Mouse (Mus musculus): ENCODE measurements around the gene C87436. TPM values are rescaled to one million over a fixed set of nuclear protein-coding genes. Genes with fewer than 3 reads are reported as not detected.
"Not testable (repeated sequence)": the region's sequence is repeated elsewhere in the genome, so short reads cannot be mapped to it uniquely, and the experiment has no call there.

C87436 gene
- total RNA-seq, 4 experiments from 2014 or later = 6.1 to 9.2 (median 7.7) TPM

- no peak for DNase-seq (ENCODE audit: low spot score in 2 of 2)
Observed at GRCm38 (mm10) chr6:86481871-86482270, 43.7 kb downstream of the C87436 start.

- DNase-seq (ENCODE audit: low spot score in 2 of 2) = no peak
Observed at GRCm38 (mm10) chr6:86485943-86486640, 47.9 kb downstream of the C87436 start.

GRCm38 (mm10) chr6:86487358-86488148, 49.4 kb downstream of the C87436 start:
- peak; percentile 73 to 77 for DNase-seq (ENCODE audit: low spot score in 2 of 2)

- DNase-seq (ENCODE audit: low spot score in 2 of 2) = peak; percentile 49 to 73
Observed at GRCm38 (mm10) chr6:86488149-86488485, 49.9 kb downstream of the C87436 start.

GRCm38 (mm10) chr6:86489945-86490344, 51.8 kb downstream of the C87436 start:
- no peak for DNase-seq (ENCODE audit: low spot score in 2 of 2)

- DNase-seq (ENCODE audit: low spot score in 2 of 2) = not testable (repeated sequence)
Observed at GRCm38 (mm10) chr6:86490413-86490812, 52.2 kb downstream of the C87436 start.

GRCm38 (mm10) chr6:86493469-86494263, 55.5 kb downstream of the C87436 start:
- no peak for DNase-seq (ENCODE audit: low spot score in 2 of 2)

- no peak for DNase-seq (ENCODE audit: low spot score in 2 of 2)
Observed at GRCm38 (mm10) chr6:86494767-86495166, 56.6 kb downstream of the C87436 start.

- DNase-seq (ENCODE audit: low spot score in 2 of 2) = no peak
Observed at GRCm38 (mm10) chr6:86495661-86496060, 57.5 kb downstream of the C87436 start.

GRCm38 (mm10) chr6:86496127-86496526, 58.0 kb downstream of the C87436 start:
- DNase-seq (ENCODE audit: low spot score in 2 of 2) = no peak

- DNase-seq (ENCODE audit: low spot score in 2 of 2) = no peak
Observed at GRCm38 (mm10) chr6:86496585-86496984, 58.4 kb downstream of the C87436 start.

GRCm38 (mm10) chr6:86497071-86497815, 59.1 kb downstream of the C87436 start:
- DNase-seq (ENCODE audit: low spot score in 2 of 2) = no peak

- no peak for DNase-seq (ENCODE audit: low spot score in 2 of 2)
Observed at GRCm38 (mm10) chr6:86497942-86498732, 60.0 kb downstream of the C87436 start.

- DNase-seq (ENCODE audit: low spot score in 2 of 2) = no peak
Observed at GRCm38 (mm10) chr6:86499571-86500109, 61.5 kb downstream of the C87436 start.

GRCm38 (mm10) chr6:86503513-86503912, 65.3 kb downstream of the C87436 start:
- no peak for DNase-seq (ENCODE audit: low spot score in 2 of 2)

- DNase-seq (ENCODE audit: low spot score in 2 of 2) = no peak
Observed at GRCm38 (mm10) chr6:86505671-86506070, 67.5 kb downstream of the C87436 start.

GRCm38 (mm10) chr6:86506309-86506708, 68.1 kb downstream of the C87436 start:
- no peak for DNase-seq (ENCODE audit: low spot score in 2 of 2)

- DNase-seq (ENCODE audit: low spot score in 2 of 2) = no peak
Observed at GRCm38 (mm10) chr6:86507116-86507515, 68.9 kb downstream of the C87436 start.

- no peak for DNase-seq (ENCODE audit: low spot score in 2 of 2)
Observed at GRCm38 (mm10) chr6:86508736-86509135, 70.6 kb downstream of the C87436 start.

GRCm38 (mm10) chr6:86509194-86509865, 71.2 kb downstream of the C87436 start:
- no peak for DNase-seq (ENCODE audit: low spot score in 2 of 2)

Data from gastrocnemius, adult 8-10 months (tissue).